Mouse (Mus musculus) WW6 (cell line): ENCODE data around the gene M1ap.

Experiments used
- DNase-seq: peaks from one replicate; pipeline ENCODE4 v3.0.0-alpha.2; 2013; ENCODE audit warnings: low read depth, low spot score

The M1ap gene

GRCm38 (mm10) chr6:82946651-82947050 lies at the start of gene M1ap:
Gene M1ap, plus strand, starts transcription at chr6:82946902.
- DNase-seq: peak; percentile 75

GRCm38 (mm10) chr6:82897311-82897710 lies 49.4 kb upstream of the M1ap start:
- DNase-seq: no peak

- DNase-seq: no peak
Measured at GRCm38 (mm10) chr6:82898227-82898626, 48.5 kb upstream of the M1ap start.

- no peak for DNase-seq
Measured at GRCm38 (mm10) chr6:82898745-82899144, 48.0 kb upstream of the M1ap start.

- DNase-seq: no peak
Measured at GRCm38 (mm10) chr6:82902559-82902958, 44.1 kb upstream of the M1ap start.

GRCm38 (mm10) chr6:82906985-82907384 lies 39.7 kb upstream of the M1ap start:
- DNase-seq: no peak

GRCm38 (mm10) chr6:82908034-82908433 lies 38.7 kb upstream of the M1ap start:
- no peak for DNase-seq

GRCm38 (mm10) chr6:82909136-82909855 lies 37.4 kb upstream of the M1ap start:
- no peak for DNase-seq

GRCm38 (mm10) chr6:82911303-82911702 lies 35.4 kb upstream of the M1ap start:
- DNase-seq: no peak

- DNase-seq: no peak
Measured at GRCm38 (mm10) chr6:82913336-82914247, 33.1 kb upstream of the M1ap start.

GRCm38 (mm10) chr6:82915889-82916288 lies 30.8 kb upstream of the M1ap start:
- peak; percentile 52 for DNase-seq

GRCm38 (mm10) chr6:82916459-82916858 lies 30.2 kb upstream of the M1ap start:
- no peak for DNase-seq

- no peak for DNase-seq
Measured at GRCm38 (mm10) chr6:82917076-82917777, 29.5 kb upstream of the M1ap start.

GRCm38 (mm10) chr6:82917778-82918129 lies 28.9 kb upstream of the M1ap start:
- DNase-seq: no peak

- DNase-seq: no peak
Measured at GRCm38 (mm10) chr6:82918371-82918770, 28.3 kb upstream of the M1ap start.

GRCm38 (mm10) chr6:82919520-82919919 lies 27.2 kb upstream of the M1ap start:
- no peak for DNase-seq

- DNase-seq: no peak
Measured at GRCm38 (mm10) chr6:82921426-82922224, 25.1 kb upstream of the M1ap start.

GRCm38 (mm10) chr6:82925005-82925404 lies 21.7 kb upstream of the M1ap start:
- DNase-seq: no peak

GRCm38 (mm10) chr6:82926106-82926505 lies 20.6 kb upstream of the M1ap start:
- no peak for DNase-seq

GRCm38 (mm10) chr6:82926528-82926927 lies 20.2 kb upstream of the M1ap start:
- DNase-seq: no peak

GRCm38 (mm10) chr6:82927617-82928016 lies 19.1 kb upstream of the M1ap start:
- DNase-seq: no peak
